Mouse (Mus musculus): ENCODE data around the gene Serpinc1.

DNA sequence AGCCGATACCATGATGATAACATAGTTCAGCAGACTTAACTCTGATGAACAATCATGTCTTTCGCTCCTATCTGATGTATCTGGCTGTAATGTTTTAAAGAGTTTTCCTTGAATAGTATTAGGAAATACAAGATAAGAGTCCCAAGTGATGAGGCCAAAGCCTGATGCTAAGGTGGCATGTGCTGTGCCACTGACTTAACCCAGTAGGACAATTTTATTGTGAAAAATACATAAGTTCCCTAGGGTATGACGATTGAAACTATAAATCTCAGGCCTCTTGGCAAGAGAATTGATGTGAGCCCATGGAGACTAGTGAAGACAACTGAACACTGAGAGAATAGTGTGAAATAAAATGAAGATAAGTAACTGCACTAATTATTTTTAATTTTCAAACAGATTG is 59.2 kb downstream of the Serpinc1 start:
- TF ChIP-seq POLR2A (IDR thresholded peaks at IDR 0.05; ENCODE audit: insufficient read depth, low read depth, low read length) (no peak), CTCF (IDR thresholded peaks at IDR 0.05; ENCODE audit: insufficient read depth, low read depth, low read length) (no peak)
